15 mouse cellular contexts compared by ENCODE assay signal in the genomic region with DNA sequence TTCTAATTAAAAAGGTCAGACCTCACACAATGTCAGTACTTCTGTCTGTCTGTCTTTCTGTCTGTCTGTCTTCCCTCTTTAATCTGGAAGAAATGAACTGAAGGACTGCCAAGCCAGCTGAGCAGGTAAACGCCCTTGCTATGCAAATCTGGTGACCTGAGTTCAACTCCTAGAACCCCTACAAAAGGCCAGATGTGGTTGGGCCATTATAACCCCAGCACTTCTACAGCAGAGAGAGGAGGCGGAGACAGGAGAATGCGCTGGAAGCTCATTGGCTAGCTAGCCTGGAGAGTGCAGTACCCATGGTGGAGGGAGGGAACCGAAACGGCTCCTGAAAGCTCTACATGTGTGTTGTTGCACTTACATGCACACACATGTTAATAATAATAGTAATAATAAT.
"Had no signal": no experiment of that assay in that cellular context is flagged by ENCODE, and none has a peak within 500 bp of the region (broad histone marks: within the 10 kb centered on the region; RNA-seq: fewer than 3 reads in every experiment).

No protein-coding gene starts in this region.

- H3K27me3 ChIP-seq: midbrain, embryonic 13.5 days; midbrain, embryonic 15.5 days; neural tube, embryonic 12.5 days; stomach, embryonic 15.5 days had no signal

- H3K27ac ChIP-seq: liver, embryonic 14.5 days; macrophage; midbrain, embryonic 13.5 days; midbrain, embryonic 15.5 days; neural tube, embryonic 12.5 days; stomach, embryonic 15.5 days; stomach, postnatal 0 days had no signal

- H3K4me1 ChIP-seq: megakaryocyte, embryonic 14.5 days; midbrain, embryonic 13.5 days; midbrain, embryonic 15.5 days; neural tube, embryonic 12.5 days; stomach, embryonic 15.5 days had no signal

- H3K9ac ChIP-seq: liver, embryonic 14.5 days; lung, embryonic 14.5 days; midbrain, embryonic 13.5 days; midbrain, embryonic 15.5 days; neural tube, embryonic 12.5 days; stomach, embryonic 15.5 days had no signal

- H3K4me3 ChIP-seq: megakaryocyte, embryonic 14.5 days; midbrain, embryonic 13.5 days; midbrain, embryonic 15.5 days; neural tube, embryonic 12.5 days; stomach, embryonic 15.5 days had no signal

- H3K9me3 ChIP-seq: midbrain, embryonic 13.5 days; midbrain, embryonic 15.5 days; neural tube, embryonic 12.5 days; stomach, embryonic 15.5 days had no signal

- DNase-seq: lung, adult 18-20 months; lung, embryonic 14.5 days; lung, postnatal 14 days; right cerebral cortex, postnatal 14 days; thymus, adult 2 months; thymus, postnatal 25 days; thymus, postnatal 4 days had no signal

- H3K36me3 ChIP-seq: midbrain, embryonic 13.5 days; midbrain, embryonic 15.5 days; neural tube, embryonic 12.5 days; stomach, embryonic 15.5 days had no signal
